Mouse (Mus musculus) erythroblast, embryonic 14.5 days (primary cell): ENCODE data around the gene Ankrd23.

ENCODE experiments used
- GATA1 ChIP-seq: IDR thresholded peaks from 2 replicates; pipeline ENCODE4 v1.6.1; 2012; ENCODE audit warnings: low read length, inconsistent platforms, mixed read lengths
- TAL1 ChIP-seq: IDR thresholded peaks from 3 replicates; pipeline ENCODE4 v1.6.1; 2012; ENCODE audit warnings: low read length, inconsistent platforms, mixed read lengths

DNA sequence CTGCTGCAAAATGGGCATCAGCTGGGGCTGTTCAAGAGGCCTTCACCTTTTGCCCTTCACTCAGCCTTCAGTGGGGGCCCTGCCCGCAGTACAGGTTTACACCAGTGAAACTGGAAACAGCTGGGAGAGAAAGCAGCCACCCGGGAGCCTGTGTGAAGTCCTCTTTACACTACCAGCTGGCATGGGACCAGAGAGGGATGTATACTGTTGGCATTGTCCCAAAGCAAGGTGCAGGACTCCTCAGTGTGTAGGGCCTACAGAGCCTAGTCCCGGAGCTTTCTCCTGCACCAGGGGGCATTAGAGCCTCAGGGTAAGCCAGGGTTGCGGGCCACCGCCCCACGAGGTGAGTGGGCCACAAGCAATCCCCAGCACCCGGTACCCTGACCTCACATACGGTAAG, 6.2 kb downstream of the Ankrd23 start:
- TF ChIP-seq TAL1 (no peak), GATA1 (no peak)
